Mouse (Mus musculus): ENCODE measurements around the gene Cstf2t. TPM values are rescaled to one million over a fixed set of nuclear protein-coding genes. Genes with fewer than 3 reads are reported as not detected.

The Cstf2t gene
- total RNA-seq (2022), result 10 to 100 TPM; 64.3 to 70.7 (median 68.0) TPM

- peak; percentile 98 to 100 for DNase-seq (ENCODE audit: low spot score in 2 of 2)
These were observed at the start of gene Cstf2t for GRCm38 (mm10) chr19:31082662-31083429. TSS of gene Cstf2t (plus strand) at chr19:31082837.

GRCm38 (mm10) chr19:31038951-31039350 lies 43.7 kb upstream of the Cstf2t start:
- no peak for DNase-seq (ENCODE audit: low spot score in 2 of 2)

GRCm38 (mm10) chr19:31040948-31041847 lies 41.4 kb upstream of the Cstf2t start:
- no peak for DNase-seq (ENCODE audit: low spot score in 2 of 2)

GRCm38 (mm10) chr19:31046601-31047000 lies 36.0 kb upstream of the Cstf2t start:
- no peak for DNase-seq (ENCODE audit: low spot score in 2 of 2)

- no peak for DNase-seq (ENCODE audit: low spot score in 2 of 2)
These were observed 17.9 kb upstream of the Cstf2t start for GRCm38 (mm10) chr19:31064740-31065139.

GRCm38 (mm10) chr19:31065206-31065781 lies 17.3 kb upstream of the Cstf2t start:
- no peak for DNase-seq (ENCODE audit: low spot score in 2 of 2)

GRCm38 (mm10) chr19:31073959-31074716 lies 8.5 kb upstream of the Cstf2t start:
- DNase-seq (ENCODE audit: low spot score in 2 of 2), result no peak

- no peak for DNase-seq (ENCODE audit: low spot score in 2 of 2)
These were observed 7.9 kb upstream of the Cstf2t start for GRCm38 (mm10) chr19:31074717-31075063.

- no peak for DNase-seq (ENCODE audit: low spot score in 2 of 2)
These were observed 6.5 kb upstream of the Cstf2t start for GRCm38 (mm10) chr19:31076106-31076505.

GRCm38 (mm10) chr19:31078241-31078640 lies 4.4 kb upstream of the Cstf2t start:
- no peak for DNase-seq (ENCODE audit: low spot score in 2 of 2)

GRCm38 (mm10) chr19:31082226-31082625 lies 411 bp upstream of the Cstf2t start:
- DNase-seq (ENCODE audit: low spot score in 2 of 2), result no peak

- DNase-seq (ENCODE audit: low spot score in 2 of 2), result peak in 1 of 2 experiments; percentile 14
These were observed 1.1 kb downstream of the Cstf2t start for GRCm38 (mm10) chr19:31083761-31084160.

- no peak for DNase-seq (ENCODE audit: low spot score in 2 of 2)
These were observed 15.2 kb downstream of the Cstf2t start for GRCm38 (mm10) chr19:31097857-31098256.

GRCm38 (mm10) chr19:31099369-31099768 lies 16.7 kb downstream of the Cstf2t start:
- DNase-seq (ENCODE audit: low spot score in 2 of 2), result no peak

GRCm38 (mm10) chr19:31104764-31105163 lies 22.1 kb downstream of the Cstf2t start:
- DNase-seq (ENCODE audit: low spot score in 2 of 2), result no peak

- no peak for DNase-seq (ENCODE audit: low spot score in 2 of 2)
These were observed 23.4 kb downstream of the Cstf2t start for GRCm38 (mm10) chr19:31106036-31106435.

GRCm38 (mm10) chr19:31106835-31107554 lies 24.4 kb downstream of the Cstf2t start:
- no peak for DNase-seq (ENCODE audit: low spot score in 2 of 2)

- peak in 1 of 2 experiments; percentile 27 for DNase-seq (ENCODE audit: low spot score in 2 of 2)
These were observed 32.1 kb downstream of the Cstf2t start for GRCm38 (mm10) chr19:31114690-31115089.

GRCm38 (mm10) chr19:31124628-31125027 lies 42.0 kb downstream of the Cstf2t start:
- no peak for DNase-seq (ENCODE audit: low spot score in 2 of 2)

- no peak for DNase-seq (ENCODE audit: low spot score in 2 of 2)
These were observed 50.0 kb downstream of the Cstf2t start for GRCm38 (mm10) chr19:31132614-31133013.

- no peak for DNase-seq (ENCODE audit: low spot score in 2 of 2)
These were observed 53.7 kb downstream of the Cstf2t start for GRCm38 (mm10) chr19:31136316-31136715.
